In genomic region chr5:38696616-38697375, GRCm38 (mm10) we compare ENCODE assay signal across 32 mouse cellular contexts. TPM values are rescaled to one million over a fixed set of nuclear protein-coding genes. Genes with fewer than 3 reads are reported as not detected.
DNase-seq lines count a peak whose midpoint lies in the region; ATAC-seq lines count a peak whose summit lies in the region.
"Had no signal": no experiment of that assay in that cellular context is flagged by ENCODE, and none has a peak within 500 bp of the region (broad histone marks: within the 10 kb centered on the region; RNA-seq: fewer than 3 reads in every experiment).

No protein-coding gene starts in this region.

- no peaks in the 10 kb centered on the region for H3K4me1 ChIP-seq in embryonic facial prominence, embryonic 11.5 days (ENCODE audit: control insufficient read depth, insufficient read depth, low read length)
- H3K4me1 ChIP-seq in hindbrain, embryonic 16.5 days (ENCODE audit: control insufficient read depth, insufficient read depth, low read depth, low read length): no peaks in the 10 kb centered on the region
- no peaks in the 10 kb centered on the region for H3K4me1 ChIP-seq in hindbrain, embryonic 12.5 days
- no peaks in the 10 kb centered on the region for H3K4me1 ChIP-seq in forebrain, embryonic 11.5 days (replicated peaks; ENCODE audit: control insufficient read depth, insufficient read depth, low read length)
- H3K4me1 ChIP-seq: embryonic facial prominence, embryonic 13.5 days; hindbrain, embryonic 13.5 days; intestine, embryonic 15.5 days; liver, embryonic 13.5 days; lung, embryonic 15.5 days; megakaryocyte, embryonic 14.5 days; neural tube, embryonic 13.5 days had no signal

- H3K27ac ChIP-seq in embryonic facial prominence, embryonic 11.5 days (replicated peaks; ENCODE audit: low read depth, low read length): no peak overlapping the region
- H3K27ac ChIP-seq in hindbrain, embryonic 16.5 days (ENCODE audit: low read depth, low read length): no peak overlapping the region
- no peak overlapping the region for H3K27ac ChIP-seq in hindbrain, embryonic 12.5 days
- H3K27ac ChIP-seq in forebrain, embryonic 11.5 days (ENCODE audit: low read depth, low read length): no peak overlapping the region
- H3K27ac ChIP-seq: embryonic facial prominence, embryonic 13.5 days; heart, embryonic 13.5 days; hindbrain, embryonic 13.5 days; intestine, embryonic 15.5 days; layer of hippocampus, adult 2 months; liver, embryonic 13.5 days; lung, embryonic 15.5 days; neural tube, embryonic 13.5 days had no signal

- WGBS in embryonic facial prominence, embryonic 11.5 days: 30% methylated on average over 8 of the region's 8 CpGs
- 62% methylated on average over 8 of the region's 8 CpGs for WGBS in hindbrain, embryonic 16.5 days
- WGBS in hindbrain, embryonic 12.5 days: 58% methylated on average over 8 of the region's 8 CpGs
- 74% methylated on average over 8 of the region's 8 CpGs for WGBS in forebrain, embryonic 11.5 days

- DNase-seq in ES-CJ7 (ENCODE audit: low read depth, low spot score) (peak; percentile 93), ZHBTc4 (ENCODE audit: low read depth, low spot score) (peak; percentile 94)
- peak; percentile 77 for DNase-seq in embryonic facial prominence, embryonic 11.5 days (ENCODE audit: low spot score)
- peak; percentile 6 for DNase-seq in mesoderm, embryonic 11.5 days (ENCODE audit: low read depth, low spot score)
- no peak for DNase-seq in forebrain, embryonic 11.5 days (ENCODE audit: low spot score)
- DNase-seq: adrenal gland, adult 8-10 months; B cell, adult 2 months; cerebellum, adult 11-12 months; cerebellum, postnatal 25 days; gastrocnemius, postnatal 25 days; heart, adult 18-20 months; kidney, adult 8-10 months; kidney, postnatal 14 days; layer of hippocampus, postnatal 36 days; liver, embryonic 13.5 days; lung, postnatal 36 days; midbrain, embryonic 14.5 days; retina, postnatal 1 day; right cerebral cortex, postnatal 25 days; spleen, adult 18-20 months had no signal

- H3K4me2 ChIP-seq in embryonic facial prominence, embryonic 11.5 days (ENCODE audit: low read depth, low read length): no peak overlapping the region
- no peak overlapping the region for H3K4me2 ChIP-seq in hindbrain, embryonic 16.5 days (ENCODE audit: low read length)
- no peak overlapping the region for H3K4me2 ChIP-seq in hindbrain, embryonic 12.5 days (replicated peaks)
- H3K4me2 ChIP-seq in forebrain, embryonic 11.5 days (ENCODE audit: low read depth, low read length, severe bottlenecking): no peak overlapping the region
- H3K4me2 ChIP-seq: embryonic facial prominence, embryonic 13.5 days; heart, embryonic 13.5 days; hindbrain, embryonic 13.5 days; intestine, embryonic 15.5 days; liver, embryonic 13.5 days; lung, embryonic 15.5 days; neural tube, embryonic 13.5 days had no signal

- no peak overlapping the region for H3K4me3 ChIP-seq in embryonic facial prominence, embryonic 11.5 days (ENCODE audit: low read depth, low read length)
- H3K4me3 ChIP-seq in hindbrain, embryonic 16.5 days (ENCODE audit: low read length): no peak overlapping the region
- H3K4me3 ChIP-seq in hindbrain, embryonic 12.5 days: no peak overlapping the region
- H3K4me3 ChIP-seq in forebrain, embryonic 11.5 days (ENCODE audit: low read depth, low read length): no peak overlapping the region
- H3K4me3 ChIP-seq: embryonic facial prominence, embryonic 13.5 days; heart, embryonic 13.5 days; hindbrain, embryonic 13.5 days; intestine, embryonic 15.5 days; layer of hippocampus, adult 2 months; liver, embryonic 13.5 days; lung, embryonic 15.5 days; megakaryocyte, embryonic 14.5 days; neural tube, embryonic 13.5 days had no signal

- ATAC-seq in embryonic facial prominence, embryonic 11.5 days (replicated peaks; ENCODE audit: insufficient number of reproducible peaks, low FRiP score, low TSS enrichment, low read depth): no peak
- no peak for ATAC-seq in hindbrain, embryonic 16.5 days
- ATAC-seq in hindbrain, embryonic 12.5 days (ENCODE audit: low FRiP score): no peak
- no peak for ATAC-seq in forebrain, embryonic 11.5 days (replicated peaks; ENCODE audit: low FRiP score)
- ATAC-seq: activated CD4-positive, CD25-positive, alpha-beta regulatory T cell, adult 4 months; forebrain, embryonic 16.5 days; intestine, embryonic 15.5 days had no signal

- H3K9ac ChIP-seq in embryonic facial prominence, embryonic 11.5 days (replicated peaks; ENCODE audit: low read length): no peak overlapping the region
- no peak overlapping the region for H3K9ac ChIP-seq in hindbrain, embryonic 16.5 days (ENCODE audit: low read depth, low read length)
- H3K9ac ChIP-seq in hindbrain, embryonic 12.5 days: no peak overlapping the region
- H3K9ac ChIP-seq in forebrain, embryonic 11.5 days (ENCODE audit: low read length): no peak overlapping the region
- H3K9ac ChIP-seq: embryonic facial prominence, embryonic 13.5 days; heart, embryonic 13.5 days; hindbrain, embryonic 13.5 days; intestine, embryonic 15.5 days; liver, embryonic 13.5 days; lung, embryonic 15.5 days; neural tube, embryonic 13.5 days had no signal

- no peaks in the 10 kb centered on the region for H3K36me3 ChIP-seq in embryonic facial prominence, embryonic 11.5 days (replicated peaks; ENCODE audit: control insufficient read depth, insufficient read depth, low read depth, low read length)
- no peaks in the 10 kb centered on the region for H3K36me3 ChIP-seq in hindbrain, embryonic 16.5 days (ENCODE audit: control insufficient read depth, insufficient read depth, low read length)
- no peaks in the 10 kb centered on the region for H3K36me3 ChIP-seq in hindbrain, embryonic 12.5 days
- no peaks in the 10 kb centered on the region for H3K36me3 ChIP-seq in forebrain, embryonic 11.5 days (ENCODE audit: control insufficient read depth, insufficient read depth, low read length)
- H3K36me3 ChIP-seq: embryonic facial prominence, embryonic 13.5 days; heart, embryonic 13.5 days; hindbrain, embryonic 13.5 days; intestine, embryonic 15.5 days; liver, embryonic 13.5 days; lung, embryonic 15.5 days; neural tube, embryonic 13.5 days had no signal

- no peaks in the 10 kb centered on the region for H3K27me3 ChIP-seq in embryonic facial prominence, embryonic 11.5 days (ENCODE audit: control insufficient read depth, insufficient read depth, low read length)
- H3K27me3 ChIP-seq in hindbrain, embryonic 16.5 days (replicated peaks; ENCODE audit: control insufficient read depth, insufficient read depth, low read length): no peaks in the 10 kb centered on the region
- no peaks in the 10 kb centered on the region for H3K27me3 ChIP-seq in hindbrain, embryonic 12.5 days
- no peaks in the 10 kb centered on the region for H3K27me3 ChIP-seq in forebrain, embryonic 11.5 days (ENCODE audit: control insufficient read depth, insufficient read depth, low read length)
- H3K27me3 ChIP-seq: embryonic facial prominence, embryonic 13.5 days; heart, embryonic 13.5 days; hindbrain, embryonic 13.5 days; intestine, embryonic 15.5 days; liver, embryonic 13.5 days; lung, embryonic 15.5 days; neural tube, embryonic 13.5 days had no signal

- no peaks in the 10 kb centered on the region for H3K9me3 ChIP-seq in embryonic facial prominence, embryonic 11.5 days (replicated peaks; ENCODE audit: control insufficient read depth, low read length)
- H3K9me3 ChIP-seq in hindbrain, embryonic 16.5 days (ENCODE audit: control insufficient read depth, low read length): no peaks in the 10 kb centered on the region
- no peaks in the 10 kb centered on the region for H3K9me3 ChIP-seq in hindbrain, embryonic 12.5 days (replicated peaks)
- no peaks in the 10 kb centered on the region for H3K9me3 ChIP-seq in forebrain, embryonic 11.5 days (ENCODE audit: control insufficient read depth, low read length)
- H3K9me3 ChIP-seq: embryonic facial prominence, embryonic 13.5 days; heart, embryonic 13.5 days; hindbrain, embryonic 13.5 days; intestine, embryonic 15.5 days; liver, embryonic 13.5 days; lung, embryonic 15.5 days; megakaryocyte, embryonic 14.5 days; neural tube, embryonic 13.5 days had no signal

RNA-seq across cellular contexts. Expression of gene Zfp518b, which starts 12.2 kb away (rescaled TPM):
- polyA plus RNA-seq in embryonic facial prominence, embryonic 11.5 days (2014; fragmentation: Nextera tagmentation; extraction: Ambion mirVana): 40.6 and 43.0 TPM in 2 replicates
- polyA plus RNA-seq in hindbrain, embryonic 16.5 days (2015; fragmentation: Nextera tagmentation; extraction: Ambion mirVana): 27.6 and 28.1 TPM in 2 replicates
- 44.6 and 46.5 TPM in 2 replicates for polyA plus RNA-seq in hindbrain, embryonic 12.5 days (2016; fragmentation: Nextera tagmentation; extraction: Ambion mirVana)
- polyA plus RNA-seq in forebrain, embryonic 11.5 days (2014; fragmentation: Nextera tagmentation; extraction: Ambion mirVana): 40.9 and 41.4 TPM in 2 replicates
